Mouse (Mus musculus) adrenal gland, adult 18-20 months (tissue): ENCODE results near the gene Gramd2. TPM values are rescaled to one million over a fixed set of nuclear protein-coding genes. Genes with fewer than 3 reads are reported as not detected.

Experiments
- DNase-seq, 2 experiments: peaks; one replicate each; pipeline ENCODE4 v3.0.0; 2021 to 2022; ENCODE audit warnings: low spot score in 2 of 2
- long read RNA-seq, 2 experiments: library from polyadenylated mRNA; stranded (forward); transcript quantifications; one replicate each; pipeline ENCODE4 v2.0.0; 2021
- total RNA-seq, 2 experiments: library from RNA; stranded (reverse); gene quantifications; 1 replicate in 1 of 2; 2 replicates in 1 of 2; pipeline ENCODE4 v1.2.3; 2021

Gramd2 gene
- under 1 TPM; 0.13 to 0.64 TPM for total RNA-seq
- long read RNA-seq, experiment 1 = 0 reads
- long read RNA-seq, experiment 2 = 0 reads

DNA sequence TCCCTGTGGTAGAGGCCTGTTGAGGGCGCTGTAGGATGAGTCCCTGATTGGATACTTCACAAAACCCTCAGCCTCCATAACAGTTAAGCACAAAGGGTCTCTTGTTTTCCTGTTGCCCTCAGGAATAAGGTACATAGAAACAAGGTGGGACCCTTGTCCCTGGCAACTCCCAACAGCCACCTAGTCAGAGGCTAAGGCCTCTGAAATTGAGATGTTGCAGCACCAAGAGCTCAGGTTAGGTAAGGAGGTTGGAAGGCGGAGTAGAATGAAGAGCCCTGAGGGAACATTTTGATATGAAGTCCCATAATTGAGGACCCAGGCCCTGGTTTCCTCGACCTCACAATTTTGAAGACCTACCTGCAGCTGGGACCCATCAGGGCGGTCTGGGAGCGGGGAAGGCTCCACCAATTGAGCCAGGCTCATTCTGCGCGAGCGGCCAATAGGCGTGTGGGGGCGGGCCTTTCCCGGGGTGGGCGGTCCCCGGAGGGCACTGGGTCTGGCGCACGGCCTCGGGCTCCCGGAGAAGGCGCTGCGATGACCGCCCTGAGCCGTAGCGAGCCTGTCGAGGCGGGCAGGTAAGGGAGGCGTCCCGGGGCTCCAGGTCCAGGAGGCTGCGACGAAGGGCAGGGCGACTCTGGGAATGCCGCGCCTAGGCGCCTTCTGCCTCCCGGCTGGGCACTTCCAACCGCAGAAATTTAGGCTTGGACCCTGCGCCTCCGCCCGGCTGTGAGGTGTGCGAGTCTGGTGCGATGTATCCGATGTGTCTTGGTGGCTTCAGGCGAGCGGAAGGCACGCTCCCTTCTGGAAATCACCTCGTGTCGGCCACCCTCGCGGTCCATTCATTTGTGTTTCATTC, at the start of gene Gramd2:
Gramd2 (plus strand) TSS at position 467 of the 856 bp plus-strand sequence.
- peak; percentile 69 to 75 for DNase-seq

GRCm38 (mm10) chr9:59638372-59638771, 41.6 kb upstream of the Gramd2 start:
- DNase-seq = no peak

- DNase-seq = no peak
Measured at GRCm38 (mm10) chr9:59639936-59640335, 40.0 kb upstream of the Gramd2 start.

- no peak for DNase-seq
Measured at GRCm38 (mm10) chr9:59641320-59641719, 38.6 kb upstream of the Gramd2 start.

- no peak for DNase-seq
Measured at GRCm38 (mm10) chr9:59649911-59650310, 30.0 kb upstream of the Gramd2 start.

DNA sequence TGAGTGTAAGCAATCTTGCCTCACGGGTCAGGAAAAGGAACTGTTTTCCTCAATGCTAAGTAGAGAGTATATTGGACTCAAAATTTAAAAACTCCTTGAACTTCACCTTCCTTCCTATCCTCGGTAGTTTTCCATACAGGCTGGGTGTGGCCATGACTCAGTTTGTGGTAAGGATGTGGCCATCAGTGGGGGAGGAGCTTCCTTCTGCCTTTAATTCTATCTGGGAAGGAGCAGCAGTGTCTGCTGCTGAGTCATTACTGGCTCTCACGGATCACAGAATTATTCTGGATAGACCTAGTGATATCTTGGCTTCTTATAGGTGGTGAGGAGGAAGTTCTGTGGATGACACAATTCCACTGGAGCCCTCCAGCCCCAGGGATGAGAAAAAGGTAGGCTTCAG, 26.6 kb upstream of the Gramd2 start:
- peak in 1 of 2 experiments; percentile 48 for DNase-seq

GRCm38 (mm10) chr9:59654450-59654983, 25.4 kb upstream of the Gramd2 start:
- DNase-seq = no peak

DNA sequence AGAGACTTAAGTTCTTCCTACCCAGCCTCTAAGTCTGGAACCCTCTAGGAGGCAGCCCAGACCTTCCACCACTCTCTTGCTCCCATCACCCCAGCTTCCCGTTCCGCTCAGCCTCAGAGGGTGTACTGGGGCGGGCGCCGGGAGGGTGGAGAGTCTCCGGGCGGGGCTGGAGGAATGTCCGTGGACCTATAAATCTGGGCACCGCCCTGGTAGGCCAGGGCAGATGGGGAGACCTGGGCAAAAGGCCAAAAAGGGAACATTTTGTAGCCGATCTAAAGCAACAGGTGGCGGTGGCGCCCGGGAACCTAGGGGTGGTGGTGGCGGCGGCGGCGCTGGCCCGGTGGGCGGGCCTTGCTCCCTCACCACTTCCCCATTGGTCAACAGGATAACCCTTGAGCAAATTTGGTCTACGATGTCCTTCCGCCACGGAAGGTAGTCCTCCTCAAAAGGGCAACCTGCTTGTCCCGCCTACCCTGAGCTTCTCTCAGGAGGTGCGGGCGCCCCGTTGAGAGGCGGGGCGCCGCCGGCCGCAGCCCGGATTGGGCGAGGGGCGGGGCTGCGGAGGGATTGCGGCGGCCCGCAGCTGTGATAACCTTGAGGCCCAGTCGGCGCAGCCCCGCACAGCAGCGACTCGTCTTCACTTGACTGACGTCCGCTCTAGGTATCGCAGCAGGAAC, 23.8 kb upstream of the Gramd2 start, which contains the start of gene Pkm:
Pkm (plus strand) TSS at position 411 of the 677 bp plus-strand sequence.
- peak; percentile 90 to 93 for DNase-seq

- DNase-seq = peak; percentile 63 to 74
Measured at GRCm38 (mm10) chr9:59656635-59657617, 23.0 kb upstream of the Gramd2 start.

DNA sequence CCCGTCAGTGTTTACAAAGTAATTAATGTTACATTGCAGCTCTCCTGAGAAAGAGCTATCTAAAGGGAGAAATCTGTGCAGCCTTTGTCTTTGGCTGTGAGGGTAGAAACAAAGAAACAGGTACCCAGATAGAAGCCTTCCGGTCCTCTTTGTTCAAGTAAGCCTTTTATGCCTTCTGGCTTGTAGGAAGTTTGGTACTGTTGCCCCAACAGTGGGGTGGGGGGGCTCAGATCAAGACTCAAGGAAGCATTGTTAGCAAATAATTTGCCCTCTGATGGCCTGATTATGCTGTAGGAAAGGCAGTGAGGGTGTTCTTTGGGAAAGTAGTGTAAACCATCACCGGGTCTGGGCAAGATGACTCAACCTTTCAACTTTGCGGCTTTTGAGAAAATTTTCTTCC, 21.8 kb upstream of the Gramd2 start:
- no peak for DNase-seq

DNA sequence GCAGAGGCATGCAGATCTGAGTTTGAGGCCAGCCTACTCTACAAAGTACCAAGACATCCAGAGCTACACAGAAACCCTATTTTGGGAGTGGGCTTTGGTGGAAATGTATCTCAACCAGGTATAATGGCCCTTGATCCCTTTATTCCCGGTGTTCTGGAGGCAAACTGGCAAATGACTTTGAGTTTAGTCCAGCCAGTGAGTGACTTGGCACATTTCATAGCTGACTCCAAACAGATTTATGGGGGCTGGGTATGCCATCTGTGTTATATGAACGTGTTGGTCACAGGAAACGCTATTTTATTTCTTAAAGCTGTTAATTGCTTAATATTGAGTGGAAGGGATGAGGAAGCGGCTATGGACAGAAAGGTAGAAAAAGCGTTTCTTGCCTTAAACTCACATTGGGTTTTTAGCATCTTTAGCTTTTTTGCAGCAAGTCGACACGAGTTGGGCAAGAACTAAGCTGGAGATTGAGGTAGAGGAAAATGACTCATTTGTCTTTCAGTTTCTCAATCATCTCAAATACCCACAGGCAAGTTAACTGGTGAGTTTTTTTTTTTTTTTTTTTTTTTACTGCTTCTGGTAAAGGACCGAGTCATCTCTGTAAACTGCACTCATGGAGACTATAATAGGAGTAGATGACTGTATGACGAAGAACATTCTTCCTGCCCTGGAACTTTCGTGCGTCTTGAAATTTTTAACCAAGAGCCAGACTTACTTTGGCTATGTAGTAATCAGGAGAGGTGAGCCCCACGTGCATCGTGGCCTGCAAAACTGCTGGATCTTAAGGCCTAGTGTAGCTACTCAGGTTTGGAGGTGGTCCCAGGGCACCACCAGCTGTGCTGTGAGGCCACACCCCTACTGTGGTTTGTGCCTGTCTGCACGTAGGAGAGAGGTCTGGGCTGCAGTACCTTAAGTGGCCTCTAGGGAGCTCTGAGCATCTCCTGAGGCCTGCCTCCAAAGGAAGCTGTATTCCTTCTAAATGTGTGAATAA, 20.6 kb upstream of the Gramd2 start:
- peak; percentile 64 to 75 for DNase-seq

- no peak for DNase-seq
Measured at GRCm38 (mm10) chr9:59660421-59660820, 19.5 kb upstream of the Gramd2 start.

- no peak for DNase-seq
Measured at GRCm38 (mm10) chr9:59661298-59661975, 18.5 kb upstream of the Gramd2 start.

DNA sequence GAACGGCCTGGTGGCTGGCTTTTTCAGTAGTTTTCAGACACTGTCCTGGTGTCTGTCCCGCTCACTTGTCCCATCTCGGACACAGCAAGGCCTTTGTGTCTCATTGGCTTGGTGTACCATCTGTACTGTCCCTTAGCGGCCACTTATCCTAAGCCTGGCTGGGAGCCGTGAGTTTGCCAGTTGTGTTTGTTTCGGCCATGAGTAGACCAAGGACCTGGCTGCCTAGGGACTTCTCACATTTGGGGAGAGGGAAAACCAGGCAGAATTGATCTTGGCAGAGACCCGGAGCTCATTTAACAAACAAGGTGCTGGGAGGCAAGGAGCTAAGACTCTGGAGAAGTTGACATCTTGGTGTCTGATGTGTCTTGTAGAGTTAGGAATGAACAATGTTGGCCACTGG, 16.7 kb upstream of the Gramd2 start:
- no peak for DNase-seq

DNA sequence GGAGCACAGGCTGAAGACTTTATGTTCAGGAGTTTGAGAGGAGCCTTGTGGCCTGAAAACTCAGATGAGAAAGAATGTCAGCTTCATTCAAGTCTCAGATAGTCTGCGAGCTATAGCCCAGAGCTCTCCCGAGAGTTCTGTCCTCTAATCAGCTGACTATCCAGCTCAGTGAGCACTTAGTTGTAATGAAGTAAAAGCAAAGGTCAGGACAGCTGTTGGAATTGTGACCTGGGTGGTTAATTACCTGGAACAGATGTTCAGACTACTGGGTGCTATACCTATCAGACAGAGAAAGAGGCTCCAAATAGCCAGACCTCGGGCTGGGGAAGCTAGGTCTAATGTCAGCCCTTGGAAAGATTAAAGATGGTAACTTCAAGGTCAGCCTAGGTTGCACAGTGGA, 16.0 kb upstream of the Gramd2 start:
- no peak for DNase-seq

GRCm38 (mm10) chr9:59664664-59665256, 15.2 kb upstream of the Gramd2 start:
- no peak for DNase-seq

DNA sequence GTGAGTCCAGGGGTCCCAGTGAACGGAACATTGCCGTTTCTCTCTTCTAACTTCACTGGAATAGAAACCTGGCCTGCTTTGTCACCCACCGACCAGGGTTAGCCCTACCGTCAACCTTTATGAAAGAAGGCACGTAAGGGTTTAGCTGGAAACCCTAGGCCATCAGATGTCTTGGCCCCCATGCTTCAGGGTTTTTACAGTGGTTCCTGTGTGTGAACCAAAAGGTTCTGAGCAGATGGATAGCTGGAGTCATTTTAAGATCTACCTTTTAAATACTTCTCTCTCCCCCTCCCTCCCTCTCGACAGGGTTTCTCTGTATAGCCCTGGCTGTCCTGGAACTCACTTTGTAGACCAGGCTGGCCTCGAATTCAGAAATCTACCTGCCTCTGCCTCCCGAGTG, 13.9 kb upstream of the Gramd2 start:
- DNase-seq = no peak

DNA sequence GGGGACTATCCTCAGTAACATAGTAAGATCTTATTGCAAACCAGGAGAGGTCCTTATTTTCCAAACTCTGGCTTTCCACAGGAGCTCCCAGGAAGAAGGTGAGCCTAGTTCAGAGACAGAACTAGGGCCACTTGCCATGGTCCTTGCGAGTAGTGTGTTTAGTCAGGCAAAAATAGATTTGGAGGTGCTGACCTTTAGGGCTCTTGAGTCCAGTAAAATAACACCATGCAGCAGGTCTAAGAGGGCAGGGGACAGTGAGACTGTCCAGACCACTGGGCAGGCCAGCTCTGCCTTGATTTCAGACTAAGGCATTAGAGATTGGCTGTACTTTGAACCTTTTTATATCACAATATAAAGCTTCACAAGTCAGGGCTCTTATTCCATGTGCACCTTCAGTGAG, 13.1 kb upstream of the Gramd2 start:
- DNase-seq = no peak
